Mouse (Mus musculus) midbrain, embryonic 13.5 days (tissue): Measurements from ENCODE around the gene Fancc. TPM values are rescaled to one million over a fixed set of nuclear protein-coding genes. Genes with fewer than 3 reads are reported as not detected.

Experiments
- ATAC-seq: fragments of 200-750 bp; cut with Nextera tagmentation; 2 replicates; pipeline ENCODE4 v1.8.0; 2017; ENCODE audit warnings: mild to moderate bottlenecking, moderate TSS enrichment, moderate library complexity
- H3K27ac ChIP-seq: fragments of 300-500 bp; sonication (generic); 2 replicates; pipeline ENCODE4 v1.5.1; 2015; ENCODE audit warnings: inconsistent platforms, mild to moderate bottlenecking, moderate library complexity
- H3K27me3 ChIP-seq: fragments of 300-500 bp; sonication (generic); 2 replicates; pipeline ENCODE4 v1.6.1; 2015; ENCODE audit warnings: mild to moderate bottlenecking, inconsistent platforms
- H3K36me3 ChIP-seq: fragments of 300-500 bp; sonication (generic); 2 replicates; pipeline ENCODE4 v1.6.1; 2015; ENCODE audit warnings: mild to moderate bottlenecking, inconsistent platforms
- H3K4me1 ChIP-seq: fragments of 300-500 bp; sonication (generic); replicated peaks from 2 replicates; pipeline ENCODE4 v1.6.1; 2015; ENCODE audit warnings: inconsistent platforms
- H3K4me2 ChIP-seq: fragments of 300-500 bp; sonication (generic); replicated peaks from 2 replicates; pipeline ENCODE4 v1.6.1; 2015; ENCODE audit warnings: moderate library complexity, mild to moderate bottlenecking, inconsistent platforms
- H3K4me3 ChIP-seq: fragments of 300-500 bp; sonication (generic); replicated peaks from 2 replicates; pipeline ENCODE4 v1.5.1; 2015; ENCODE audit warnings: mild to moderate bottlenecking, inconsistent platforms
- H3K9ac ChIP-seq: fragments of 300-500 bp; sonication (generic); replicated peaks from 2 replicates; pipeline ENCODE4 v1.6.1; 2015; ENCODE audit warnings: mild to moderate bottlenecking, inconsistent platforms
- H3K9me3 ChIP-seq: fragments of 300-500 bp; sonication (generic); 2 replicates; pipeline ENCODE4 v1.6.1; 2016; ENCODE audit warnings: mild to moderate bottlenecking, inconsistent platforms
- WGBS: fragments of 180-500 bp; shearing (Covaris S2); methylation state at CpG from one replicate; pipeline ENCODE4 v1.1.7; 2015; 5-methylcytosine and 5-hydroxymethylcytosine counted together
- polyA plus RNA-seq: library from polyadenylated mRNA; unstranded; fragments of >200 nt; fragmentation: Nextera tagmentation; extraction: Ambion mirVana; gene quantifications from 2 replicates; pipeline ENCODE4 v1.2.1, GENCODE M21; 2015

Fancc gene
- polyA plus RNA-seq, 1 experiment from 2014 or later, result 19.7 TPM

- no peak overlapping the region for H3K27ac ChIP-seq
- 59% methylated on average over 3 of the region's 3 CpGs for WGBS
- H3K27me3 ChIP-seq, result no peaks in the 10 kb centered on the region
Observed at GRCm38 (mm10) chr13:63529602-63530370, 32.7 kb upstream of the Fancc start.

GRCm38 (mm10) chr13:63528852-63529251 is 31.8 kb upstream of the Fancc start:
- 7% methylated on average over 2 of the region's 2 CpGs for WGBS
- no peak for ATAC-seq
- peaks cover 72% of the 10 kb centered on the region for H3K36me3 ChIP-seq
- no peak overlapping the region for H3K4me3 ChIP-seq
- no peaks in the 10 kb centered on the region for H3K27me3 ChIP-seq
- H3K27ac ChIP-seq, result peak overlapping the region; percentile 32; the same call in 1 of the 2 replicates
- H3K9me3 ChIP-seq, result no peaks in the 10 kb centered on the region
- H3K4me1 ChIP-seq, result peaks cover 46% of the 10 kb centered on the region
- no peak overlapping the region for H3K4me2 ChIP-seq
- H3K9ac ChIP-seq, result peak overlapping the region; percentile 42; the same call in 1 of the 2 replicates

More at GRCm38 (mm10) chr13:63529602-63530370, 32.7 kb upstream of the Fancc start:
- H3K9ac ChIP-seq, result no peak overlapping the region
- ATAC-seq, result no peak
- no peaks in the 10 kb centered on the region for H3K9me3 ChIP-seq
- H3K4me1 ChIP-seq, result peaks cover 39% of the 10 kb centered on the region
- H3K36me3 ChIP-seq, result peaks cover 72% of the 10 kb centered on the region
- no peak overlapping the region for H3K4me3 ChIP-seq
- no peak overlapping the region for H3K4me2 ChIP-seq

- Histone ChIP-seq H3K27ac (peak overlapping the region; percentile 32; the same call in 1 of the 2 replicates), H3K36me3 (peaks cover 71% of the 10 kb centered on the region), H3K4me2 (no peak overlapping the region), H3K9ac (peak overlapping the region; percentile 42), H3K27me3 (no peaks in the 10 kb centered on the region), H3K4me3 (no peak overlapping the region), H3K4me1 (peaks cover 47% of the 10 kb centered on the region), H3K9me3 (no peaks in the 10 kb centered on the region)
- peak; percentile 66 for ATAC-seq
- WGBS, result 14% methylated on average over 5 of the region's 5 CpGs
Observed at GRCm38 (mm10) chr13:63528164-63528675, 31.1 kb upstream of the Fancc start.

GRCm38 (mm10) chr13:63525571-63526197 is 28.6 kb upstream of the Fancc start:
- Histone ChIP-seq H3K27me3 (no peaks in the 10 kb centered on the region), H3K27ac (peak overlapping the region; percentile 10; the same call in 1 of the 2 replicates), H3K4me3 (no peak overlapping the region), H3K9me3 (no peaks in the 10 kb centered on the region), H3K9ac (no peak overlapping the region; the same call in 1 of the 2 replicates), H3K36me3 (peaks cover 68% of the 10 kb centered on the region), H3K4me2 (no peak overlapping the region), H3K4me1 (peaks cover 47% of the 10 kb centered on the region)
- 70% methylated on average over 11 of the region's 11 CpGs for WGBS
- ATAC-seq, result no peak

- H3K9me3 ChIP-seq, result no peaks in the 10 kb centered on the region
- no peaks in the 10 kb centered on the region for H3K27me3 ChIP-seq
- H3K27ac ChIP-seq, result peak overlapping the region; percentile 10; the same call in 1 of the 2 replicates
- H3K4me2 ChIP-seq, result no peak overlapping the region
- H3K4me3 ChIP-seq, result no peak overlapping the region
- H3K4me1 ChIP-seq, result peaks cover 43% of the 10 kb centered on the region
- H3K9ac ChIP-seq, result no peak overlapping the region; the same call in 1 of the 2 replicates
- WGBS, result 70% methylated on average over 25 of the region's 25 CpGs
- ATAC-seq, result peak; percentile 25
- peaks cover 76% of the 10 kb centered on the region for H3K36me3 ChIP-seq
Observed at GRCm38 (mm10) chr13:63524608-63525570, 27.8 kb upstream of the Fancc start.

GRCm38 (mm10) chr13:63524061-63524460 is 27.0 kb upstream of the Fancc start:
- H3K4me1 ChIP-seq, result peaks cover 37% of the 10 kb centered on the region
- no peak for ATAC-seq
- H3K27me3 ChIP-seq, result no peaks in the 10 kb centered on the region
- no peak overlapping the region for H3K27ac ChIP-seq
- no peak overlapping the region for H3K4me3 ChIP-seq
- no peak overlapping the region for H3K4me2 ChIP-seq
- no peaks in the 10 kb centered on the region for H3K9me3 ChIP-seq
- H3K36me3 ChIP-seq, result peaks cover 79% of the 10 kb centered on the region
- WGBS, result 49% methylated on average over 2 of the region's 2 CpGs
- H3K9ac ChIP-seq, result no peak overlapping the region

- Histone ChIP-seq H3K4me2 (no peak overlapping the region), H3K36me3 (peaks cover 88% of the 10 kb centered on the region), H3K4me1 (peaks cover 25% of the 10 kb centered on the region), H3K4me3 (no peak overlapping the region), H3K9me3 (no peaks in the 10 kb centered on the region), H3K9ac (no peak overlapping the region), H3K27ac (no peak overlapping the region), H3K27me3 (no peaks in the 10 kb centered on the region)
- ATAC-seq, result no peak
- WGBS, result 81% methylated on average over 10 of the region's 10 CpGs
Observed at GRCm38 (mm10) chr13:63522832-63523231, 25.8 kb upstream of the Fancc start.

- Histone ChIP-seq H3K4me2 (no peak overlapping the region), H3K27me3 (no peaks in the 10 kb centered on the region), H3K36me3 (peaks cover 89% of the 10 kb centered on the region), H3K4me1 (peaks cover 20% of the 10 kb centered on the region), H3K27ac (no peak overlapping the region), H3K4me3 (no peak overlapping the region), H3K9ac (no peak overlapping the region), H3K9me3 (no peaks in the 10 kb centered on the region)
- 95% methylated on average over 6 of the region's 6 CpGs for WGBS
- no peak for ATAC-seq
Observed at GRCm38 (mm10) chr13:63520110-63520509, 23.0 kb upstream of the Fancc start.

- Histone ChIP-seq H3K4me2 (no peak overlapping the region), H3K4me1 (peaks cover 42% of the 10 kb centered on the region), H3K4me3 (no peak overlapping the region), H3K27me3 (0 out of 2 replicates have a peak, but pooled peaks cover 3% of the 10 kb centered on the region), H3K36me3 (peaks cover 82% of the 10 kb centered on the region), H3K9me3 (no peaks in the 10 kb centered on the region), H3K9ac (no peak overlapping the region), H3K27ac (no peak overlapping the region)
- no peak for ATAC-seq
- 85% methylated on average over 2 of the region's 2 CpGs for WGBS
Observed at GRCm38 (mm10) chr13:63516535-63516934, 19.5 kb upstream of the Fancc start.

GRCm38 (mm10) chr13:63515542-63515941 is 18.5 kb upstream of the Fancc start:
- Histone ChIP-seq H3K27ac (peak overlapping the region; percentile 16; the same call in 1 of the 2 replicates), H3K9ac (no peak overlapping the region), H3K27me3 (0 out of 2 replicates have a peak, but pooled peaks cover 4% of the 10 kb centered on the region), H3K36me3 (peaks cover 85% of the 10 kb centered on the region), H3K4me2 (no peak overlapping the region), H3K9me3 (no peaks in the 10 kb centered on the region), H3K4me3 (no peak overlapping the region), H3K4me1 (peaks cover 42% of the 10 kb centered on the region)
- ATAC-seq, result no peak
- 66% methylated on average over 5 of the region's 5 CpGs for WGBS

- no peak overlapping the region for H3K4me2 ChIP-seq
- H3K9me3 ChIP-seq, result no peaks in the 10 kb centered on the region
- 9% methylated on average over 8 of the region's 8 CpGs for WGBS
- H3K36me3 ChIP-seq, result peaks cover 85% of the 10 kb centered on the region
- ATAC-seq, result peak; percentile 59
- H3K27ac ChIP-seq, result peak overlapping the region; percentile 25
- no peak overlapping the region for H3K9ac ChIP-seq
- H3K4me3 ChIP-seq, result no peak overlapping the region
- H3K4me1 ChIP-seq, result peaks cover 42% of the 10 kb centered on the region
- H3K27me3 ChIP-seq, result 0 out of 2 replicates have a peak, but pooled peaks cover 4% of the 10 kb centered on the region
Observed at GRCm38 (mm10) chr13:63514931-63515360, 17.9 kb upstream of the Fancc start.
